Mouse (Mus musculus) olfactory bulb, adult 2 months (tissue): ENCODE results near the gene Necab2. TPM values are rescaled to one million over a fixed set of nuclear protein-coding genes. Genes with fewer than 3 reads are reported as not detected.

Experiments
- H3K27ac ChIP-seq: fragments of 200-500 bp; 2 replicates; pipeline ENCODE4 v1.5.1; 2012; ENCODE audit warnings: low read depth, low read length; ENCODE audit not compliant: insufficient read depth
- H3K4me1 ChIP-seq: fragments of 200-500 bp; 2 replicates; pipeline ENCODE4 v1.6.1; 2012; ENCODE audit warnings: low read length; ENCODE audit not compliant: control insufficient read depth, insufficient read depth
- H3K4me3 ChIP-seq: fragments of 200-500 bp; 2 replicates; pipeline ENCODE4 v1.5.1; 2012; ENCODE audit warnings: mild to moderate bottlenecking, low read depth, low read length, moderate library complexity; ENCODE audit not compliant: insufficient read depth
- CTCF ChIP-seq: fragments of 200-500 bp; IDR thresholded peaks from 2 replicates; pipeline ENCODE4 v1.5.1; 2012; ENCODE audit warnings: low read depth, mild to moderate bottlenecking, low read length, moderate library complexity; ENCODE audit not compliant: insufficient read depth
- POLR2A ChIP-seq: fragments of 200-500 bp; IDR thresholded peaks from 2 replicates; pipeline ENCODE4 v1.6.1; 2012; ENCODE audit warnings: mild to moderate bottlenecking, low read depth, low read length, moderate library complexity; ENCODE audit not compliant: insufficient read depth
- WGBS: fragments of 180-500 bp; shearing (Covaris S2); methylation state at CpG from one replicate; pipeline ENCODE4 v1.1.7; 2018; 5-methylcytosine and 5-hydroxymethylcytosine counted together
- polyA plus RNA-seq: library from polyadenylated mRNA; stranded (reverse); fragments of >200 nt; gene quantifications from 2 replicates; pipeline ENCODE4 v1.2.4, GENCODE M21; 2012; ENCODE audit warnings: low replicate concordance; ENCODE audit not compliant: missing spikeins, insufficient read depth, insufficient read length

Necab2 gene
- polyA plus RNA-seq, 1 experiment, result not detected

DNA sequence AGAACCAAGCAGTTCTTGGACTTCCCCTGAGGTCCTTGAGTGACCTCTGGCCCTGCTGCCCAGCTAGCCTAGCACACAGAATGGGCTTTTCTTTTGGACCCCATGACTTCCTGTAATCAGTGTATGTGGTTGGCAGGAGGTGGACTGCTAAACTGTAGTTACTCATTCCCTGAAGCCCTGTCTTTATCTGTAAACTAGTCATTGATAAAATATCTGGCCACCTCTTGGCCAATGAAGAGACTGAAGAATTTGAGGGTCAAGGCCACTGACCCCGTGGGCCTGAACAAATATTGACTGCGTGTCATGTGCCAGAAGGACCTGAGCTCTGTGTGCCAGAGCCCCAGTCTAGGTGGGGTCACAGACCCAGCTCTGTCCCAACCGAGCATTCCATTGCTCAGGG, 14.1 kb upstream of the Necab2 start:
- 72% methylated on average over 3 of the region's 3 CpGs for WGBS
- H3K4me1 ChIP-seq, result peaks cover 11% of the 10 kb centered on the region; the same call in 1 of the 2 replicates
- H3K4me3 ChIP-seq, result no peak overlapping the region
- no peak for TF ChIP-seq CTCF
- no peak for TF ChIP-seq POLR2A
- no peak overlapping the region for H3K27ac ChIP-seq

DNA sequence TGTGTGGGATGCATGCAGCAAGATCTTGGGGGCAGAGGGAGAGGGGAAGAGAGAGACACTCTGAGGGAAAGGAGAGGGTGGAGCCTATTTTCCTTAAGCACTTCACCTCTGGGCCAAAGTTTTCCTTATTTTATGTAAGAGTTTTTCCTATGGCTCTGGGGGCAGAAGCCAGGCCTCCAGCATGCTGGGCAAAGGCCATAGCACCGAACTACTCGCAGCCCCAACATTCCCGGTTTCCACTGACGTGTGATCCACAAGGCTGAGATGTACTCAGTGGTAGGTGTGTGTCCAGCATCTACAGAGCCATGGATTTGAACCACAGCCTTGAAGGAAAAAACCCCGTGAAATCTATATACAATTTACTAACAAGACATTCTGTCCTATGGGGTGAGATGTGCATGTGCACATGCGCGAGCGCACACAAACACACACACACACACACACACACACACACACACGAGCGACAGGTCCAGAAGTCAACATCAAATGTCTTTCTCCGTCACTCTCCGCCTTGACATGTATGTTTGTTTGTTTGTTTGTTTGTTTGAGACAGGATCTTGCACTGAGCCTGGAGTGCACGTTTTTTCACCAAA, 12.8 kb upstream of the Necab2 start, which contains the start of gene Osgin1:
Gene Osgin1, plus strand, starts transcription at position 543 of the 593 bp plus-strand sequence.
- H3K27ac ChIP-seq, result no peak within 1 kb of the TSS
- H3K4me3 ChIP-seq, result no peak within 1 kb of the TSS
- H3K4me1 ChIP-seq, result peaks cover 4% of the 10 kb centered on the region; the same call in 1 of the 2 replicates
- 95% methylated on average over 13 of the region's 13 CpGs for WGBS
- TF ChIP-seq POLR2A (no peak), CTCF (no peak)

DNA sequence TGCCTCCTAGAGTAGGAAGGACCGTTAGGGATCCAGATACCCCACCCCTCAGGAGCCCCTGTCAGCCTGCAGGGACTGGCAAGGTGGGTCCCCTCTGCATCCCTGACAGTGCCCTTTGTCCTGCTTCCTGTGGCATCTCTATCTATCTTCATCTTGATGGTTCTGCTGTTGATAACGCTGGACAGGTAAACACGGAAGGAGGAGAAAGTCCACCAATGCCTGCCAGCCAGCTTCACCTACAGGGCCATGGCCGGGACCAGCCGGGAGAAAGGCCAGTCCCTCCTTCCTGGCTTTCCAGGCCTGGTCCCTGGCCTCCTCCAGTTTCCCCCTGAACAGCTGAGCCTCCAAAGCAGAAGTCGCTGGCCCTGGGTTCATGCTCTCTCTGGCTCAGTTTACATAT, 11.9 kb upstream of the Necab2 start:
- H3K27ac ChIP-seq, result no peak overlapping the region
- peaks cover 4% of the 10 kb centered on the region; the same call in 1 of the 2 replicates for H3K4me1 ChIP-seq
- TF ChIP-seq POLR2A (no peak), CTCF (no peak)
- no peak overlapping the region for H3K4me3 ChIP-seq
- 78% methylated on average over 6 of the region's 6 CpGs for WGBS

GRCm38 (mm10) chr8:119435527-119435926, 11.0 kb upstream of the Necab2 start:
- TF ChIP-seq CTCF, result no peak
- no peak for TF ChIP-seq POLR2A
- Histone ChIP-seq H3K4me1 (peaks cover 12% of the 10 kb centered on the region), H3K27ac (no peak overlapping the region), H3K4me3 (no peak overlapping the region)
- WGBS, result 78% methylated on average over 7 of the region's 7 CpGs

DNA sequence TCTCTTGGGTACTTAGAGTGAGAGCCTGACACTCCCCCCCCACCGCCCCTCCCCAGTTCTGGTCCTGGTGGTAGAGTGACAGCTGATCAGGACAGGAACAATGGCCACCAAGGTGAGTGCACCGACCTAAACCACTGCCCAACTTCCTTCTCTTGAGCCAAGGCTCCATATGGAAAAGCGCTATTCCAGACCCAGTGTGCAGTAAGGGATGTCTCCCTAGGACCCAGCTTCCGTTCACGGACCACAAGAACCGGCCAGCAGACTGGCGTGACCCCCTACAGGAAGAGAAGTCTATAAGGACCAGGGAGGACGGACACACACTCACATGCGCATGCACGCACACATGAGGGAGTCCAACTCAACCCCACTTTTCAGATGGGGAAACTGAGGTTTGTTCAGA, 10.2 kb upstream of the Necab2 start:
- 86% methylated on average over 10 of the region's 10 CpGs for WGBS
- no peak overlapping the region for H3K27ac ChIP-seq
- H3K4me1 ChIP-seq, result peaks cover 20% of the 10 kb centered on the region
- H3K4me3 ChIP-seq, result no peak overlapping the region
- TF ChIP-seq CTCF (no peak), POLR2A (no peak)

GRCm38 (mm10) chr8:119436933-119437332, 9.6 kb upstream of the Necab2 start:
- TF ChIP-seq CTCF, result no peak
- TF ChIP-seq POLR2A, result no peak
- WGBS, result 22% methylated on average over 9 of the region's 9 CpGs
- H3K4me3 ChIP-seq, result no peak overlapping the region
- peaks cover 20% of the 10 kb centered on the region for H3K4me1 ChIP-seq
- H3K27ac ChIP-seq, result no peak overlapping the region

GRCm38 (mm10) chr8:119437506-119437905, 9.0 kb upstream of the Necab2 start:
- Histone ChIP-seq H3K4me3 (no peak overlapping the region), H3K4me1 (peaks cover 20% of the 10 kb centered on the region), H3K27ac (no peak overlapping the region)
- TF ChIP-seq POLR2A (no peak), CTCF (no peak)
- 74% methylated on average over 11 of the region's 11 CpGs for WGBS

GRCm38 (mm10) chr8:119438876-119439275, 7.6 kb upstream of the Necab2 start:
- no peak overlapping the region for H3K4me3 ChIP-seq
- peaks cover 20% of the 10 kb centered on the region for H3K4me1 ChIP-seq
- 86% methylated on average over 6 of the region's 6 CpGs for WGBS
- TF ChIP-seq CTCF, result no peak
- no peak for TF ChIP-seq POLR2A
- H3K27ac ChIP-seq, result no peak overlapping the region

GRCm38 (mm10) chr8:119439424-119439823, 7.1 kb upstream of the Necab2 start:
- 94% methylated on average over 2 of the region's 2 CpGs for WGBS
- Histone ChIP-seq H3K4me3 (no peak overlapping the region), H3K4me1 (peaks cover 20% of the 10 kb centered on the region), H3K27ac (no peak overlapping the region)
- TF ChIP-seq POLR2A, result no peak
- TF ChIP-seq CTCF, result no peak
